Mouse (Mus musculus) small intestine, adult 2 months (tissue): ENCODE results near the gene Agtrap.

Experiments
- CTCF ChIP-seq: fragments of 200-500 bp; IDR thresholded peaks from 2 replicates; pipeline ENCODE4 v1.5.1; 2012; ENCODE audit warnings: low read depth, mild to moderate bottlenecking, control low read depth, inconsistent platforms, low read length, moderate library complexity, mixed read lengths; ENCODE audit not compliant: insufficient replicate concordance, insufficient read length; ENCODE audit errors: extremely low read depth
- POLR2A ChIP-seq: fragments of 200-500 bp; IDR thresholded peaks from 2 replicates; pipeline ENCODE4 v1.6.1; 2012; ENCODE audit warnings: low read depth, mild to moderate bottlenecking, control low read depth, inconsistent platforms, low read length, moderate library complexity

- no peak for TF ChIP-seq CTCF
- TF ChIP-seq POLR2A, result no peak
Observed at GRCm38 (mm10) chr4:148130133-148130532, 42.3 kb upstream of the Agtrap start, which contains the start of gene Mad2l2.
